Mouse (Mus musculus) 416B (cell line): ENCODE measurements around the gene Pald1.

Experiments used
- DNase-seq: peaks from one replicate; pipeline ENCODE4 v3.0.0; 2011; ENCODE audit warnings: low read depth

Pald1 gene

DNA sequence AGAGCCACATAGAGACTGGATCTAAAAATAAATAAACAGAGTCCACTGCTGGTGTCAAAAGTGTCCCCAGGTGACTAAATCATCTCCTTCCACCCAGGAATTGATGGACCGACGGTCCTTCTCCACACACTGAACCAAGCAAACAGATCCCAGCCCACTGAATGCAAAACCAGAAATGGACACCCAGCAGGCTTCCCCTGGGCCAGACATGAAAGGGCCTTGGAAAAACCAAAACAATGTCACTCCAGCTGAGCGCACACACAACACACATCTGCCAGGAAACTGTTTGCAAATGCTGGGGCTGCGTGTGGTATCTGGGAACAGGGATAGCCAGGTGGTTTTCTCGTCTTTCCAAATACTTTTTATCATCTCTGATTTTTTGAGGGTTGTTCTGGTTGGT is 13.6 kb downstream of the Pald1 start:
- no peak for DNase-seq

DNA sequence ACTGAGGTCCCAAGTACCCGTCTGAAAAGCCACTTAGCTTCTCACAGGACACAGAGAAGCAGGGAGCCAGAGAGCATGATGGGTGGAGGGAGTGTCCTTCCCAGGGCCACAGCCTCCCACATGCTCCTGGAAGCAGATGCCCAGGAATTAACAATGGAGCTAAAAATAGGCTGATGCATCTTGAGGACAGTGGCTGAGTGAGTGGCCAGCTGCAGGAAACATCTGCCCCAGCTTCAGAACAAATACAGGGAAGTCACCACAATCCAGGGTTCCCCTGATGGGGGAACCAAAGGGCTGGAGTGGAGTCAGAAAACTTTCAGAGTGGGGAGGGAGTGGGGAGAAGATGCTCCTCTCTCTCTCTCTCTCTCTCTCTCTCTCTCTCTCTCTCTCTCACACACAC is 17.4 kb downstream of the Pald1 start:
- DNase-seq = peak; percentile 52

DNA sequence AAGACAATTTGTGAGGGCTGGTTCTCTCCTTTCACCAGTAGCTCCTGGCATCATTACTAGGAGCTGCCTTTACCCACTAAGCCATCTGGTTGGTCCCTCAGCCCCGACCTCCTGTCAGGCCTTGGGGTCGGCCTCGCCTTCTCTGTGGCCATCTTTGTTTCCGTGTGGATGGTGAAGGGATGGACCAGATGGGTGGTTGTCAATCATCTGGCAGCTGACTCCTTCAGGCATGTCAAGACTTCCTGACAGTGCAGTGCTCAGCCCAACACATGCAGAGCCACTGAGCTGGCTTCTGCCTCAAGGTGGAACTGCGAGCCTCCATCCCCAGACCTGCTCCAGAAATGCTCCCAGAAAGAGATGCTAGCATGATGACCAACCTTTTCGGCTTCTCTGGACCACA is 18.9 kb downstream of the Pald1 start:
- no peak for DNase-seq

DNA sequence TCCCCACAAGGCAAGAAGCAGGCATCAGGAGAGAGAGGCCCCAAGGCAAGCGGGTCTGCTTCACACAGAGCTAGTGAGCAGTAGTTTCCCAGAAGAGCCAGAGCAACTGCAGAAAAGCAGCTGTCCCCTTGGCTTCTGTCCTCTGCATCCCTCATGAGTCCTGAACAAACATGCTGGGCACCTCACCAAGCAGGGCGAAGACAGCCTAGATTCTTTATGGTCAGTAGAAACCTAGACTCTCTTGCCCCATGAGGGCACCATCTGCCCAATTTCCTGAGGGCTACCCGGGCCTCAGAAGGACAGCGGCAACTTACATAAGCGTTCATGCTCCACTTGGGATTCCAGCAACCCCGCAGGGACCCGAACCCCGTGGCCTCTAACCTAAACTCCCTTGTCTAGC is 20.3 kb downstream of the Pald1 start:
- DNase-seq = no peak

DNA sequence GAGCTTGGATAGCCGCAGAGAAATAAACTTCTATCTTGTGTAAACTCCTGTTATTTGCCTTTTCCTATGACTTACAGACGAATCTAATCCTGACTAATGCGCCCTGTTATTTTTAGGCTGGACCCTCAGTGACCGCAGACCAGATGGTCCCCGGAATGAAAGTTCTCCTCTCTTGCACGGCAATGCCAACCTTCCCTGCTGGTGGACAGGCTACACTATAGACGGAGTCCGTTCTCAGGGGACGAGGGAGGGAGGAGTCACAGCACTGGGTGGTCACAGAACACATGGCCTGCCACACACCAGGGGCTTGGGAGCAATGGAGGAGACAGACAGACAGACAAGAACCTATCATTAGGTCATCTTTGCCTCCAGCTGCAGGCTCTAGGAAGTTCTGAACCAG is 20.8 kb downstream of the Pald1 start:
- DNase-seq = no peak

DNA sequence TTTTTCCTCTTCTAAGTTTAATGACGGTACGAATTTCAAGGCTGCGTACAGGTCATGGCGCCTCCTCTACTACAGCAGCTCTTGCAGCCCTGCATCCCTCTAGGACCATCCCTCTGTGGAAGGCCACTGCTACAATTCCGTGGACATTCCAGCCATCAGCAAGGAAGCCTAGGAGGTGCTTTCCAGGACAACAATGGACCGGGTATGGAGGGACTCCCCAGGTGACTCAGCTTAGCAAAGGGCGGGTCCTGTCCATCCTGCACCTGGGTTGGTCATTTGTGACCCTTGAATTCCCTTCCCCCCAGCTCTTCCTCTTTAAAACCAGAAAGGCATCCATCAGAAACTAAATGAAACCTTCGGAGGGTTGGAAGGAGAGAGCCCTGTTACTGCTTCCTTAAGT is 22.7 kb downstream of the Pald1 start:
- no peak for DNase-seq

DNA sequence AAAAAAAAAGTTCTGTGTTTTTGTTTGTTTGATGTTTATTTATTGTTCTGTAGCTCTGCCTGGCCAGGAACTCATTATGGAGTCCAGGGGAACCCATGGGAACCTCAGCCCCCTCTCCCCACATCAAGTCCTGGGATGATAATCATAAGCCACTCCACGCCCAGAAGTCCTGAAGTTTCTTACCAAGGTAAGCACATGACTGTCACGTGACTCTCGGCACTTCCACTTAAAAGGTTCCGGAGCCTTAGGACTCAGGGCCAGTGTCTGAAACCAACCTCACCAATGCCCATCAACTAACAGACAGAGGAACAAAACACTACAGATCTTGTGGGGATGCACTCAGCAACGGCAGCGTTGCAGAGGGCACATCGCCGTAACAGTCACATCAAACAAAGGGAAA is 23.9 kb downstream of the Pald1 start:
- no peak for DNase-seq

DNA sequence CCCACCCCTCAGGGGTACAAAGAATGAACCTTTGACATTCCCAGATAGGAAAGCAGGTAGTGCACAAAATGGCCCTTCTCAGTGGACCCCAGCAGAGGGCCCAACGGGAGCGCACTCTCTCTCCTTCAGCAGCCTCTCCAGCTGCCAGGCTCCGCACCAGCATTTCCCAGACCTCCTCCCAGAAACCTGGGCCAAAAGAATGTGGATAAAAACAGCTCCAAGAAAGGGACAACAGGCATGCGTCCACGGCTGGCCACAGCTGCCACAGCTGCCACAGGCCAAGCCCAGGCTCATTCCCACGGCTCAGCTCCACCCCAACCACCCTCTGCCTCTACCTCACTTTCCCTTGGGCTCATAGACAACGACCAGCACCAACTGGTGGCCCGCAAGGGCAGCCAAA is 25.7 kb downstream of the Pald1 start:
- DNase-seq = no peak

DNA sequence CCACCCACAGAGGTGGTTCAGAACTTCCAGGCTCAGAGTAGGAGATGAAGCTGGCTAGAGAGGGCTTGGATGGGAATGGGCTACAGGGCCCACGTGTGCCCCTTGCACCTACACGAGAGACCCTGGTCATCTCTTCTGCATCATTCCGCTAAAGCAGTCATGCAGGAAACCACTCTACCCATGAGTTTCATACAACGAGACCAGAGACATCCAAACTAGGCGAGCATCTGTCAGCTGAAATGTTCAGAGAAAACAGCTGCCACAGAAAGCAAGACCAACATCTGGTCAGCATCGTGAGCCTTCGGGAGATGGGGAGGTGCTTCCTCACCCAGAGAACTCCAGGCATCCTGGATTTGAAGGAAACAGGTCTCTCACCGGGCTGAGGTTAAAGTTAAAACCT is 26.8 kb downstream of the Pald1 start:
- DNase-seq = no peak

DNA sequence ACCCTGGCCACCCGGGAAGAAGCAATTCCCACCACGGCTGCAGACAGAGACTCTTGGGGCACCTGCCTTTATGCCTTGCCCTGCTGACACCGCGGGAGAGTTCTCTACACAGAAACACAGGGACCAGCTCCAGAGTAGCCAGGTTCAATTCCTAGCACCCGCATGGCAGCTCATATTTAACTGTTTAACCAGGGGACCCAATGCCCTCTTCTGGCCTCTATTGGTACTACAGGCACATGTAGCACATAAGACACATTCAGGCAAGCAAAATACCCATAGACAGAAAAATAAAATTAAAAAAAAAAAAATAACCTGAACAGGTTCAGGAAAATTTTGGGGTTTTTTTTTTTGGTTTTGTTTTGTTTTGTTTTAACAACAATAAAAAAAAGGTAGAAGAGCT is 27.2 kb downstream of the Pald1 start:
- peak; percentile 49 for DNase-seq

DNA sequence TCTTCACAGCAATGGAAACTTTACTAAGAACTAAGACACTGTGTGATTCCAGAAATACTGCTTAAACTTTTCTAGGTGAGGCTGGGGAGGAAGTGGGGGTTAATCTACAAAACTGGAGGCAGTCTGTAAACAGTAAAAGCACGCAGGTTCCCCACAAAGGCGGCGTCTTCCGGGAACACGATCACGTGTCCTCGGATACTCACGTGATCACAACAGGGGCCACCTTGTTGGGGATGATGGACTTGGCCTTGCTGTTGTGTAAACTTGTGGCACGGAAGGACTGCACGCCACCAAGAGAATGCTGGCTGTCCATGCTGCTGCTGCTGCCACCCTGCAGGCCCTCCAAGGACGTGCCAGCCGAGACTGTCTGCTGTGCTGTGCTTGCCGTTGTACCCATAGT is 27.7 kb downstream of the Pald1 start:
- DNase-seq = no peak

DNA sequence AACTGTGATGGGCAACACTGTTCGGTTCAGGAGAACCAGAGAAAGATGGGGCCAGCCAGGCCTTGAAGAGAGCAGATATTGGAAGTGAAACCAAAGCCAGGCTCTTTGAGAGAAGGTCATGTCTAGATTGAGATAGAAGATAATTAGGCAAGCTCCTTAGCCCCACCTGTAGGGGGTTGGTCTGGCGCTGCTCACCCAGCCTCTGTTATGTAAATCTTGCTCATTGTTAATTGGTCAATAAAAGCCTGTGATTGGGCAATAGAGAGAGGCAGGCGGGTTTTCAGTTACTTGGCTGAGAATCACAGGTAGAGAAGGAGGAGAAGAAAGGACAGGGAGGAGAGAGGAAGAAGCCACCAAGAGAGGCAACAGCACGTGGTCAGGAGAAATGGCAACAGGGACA is 32.1 kb downstream of the Pald1 start:
- no peak for DNase-seq

DNA sequence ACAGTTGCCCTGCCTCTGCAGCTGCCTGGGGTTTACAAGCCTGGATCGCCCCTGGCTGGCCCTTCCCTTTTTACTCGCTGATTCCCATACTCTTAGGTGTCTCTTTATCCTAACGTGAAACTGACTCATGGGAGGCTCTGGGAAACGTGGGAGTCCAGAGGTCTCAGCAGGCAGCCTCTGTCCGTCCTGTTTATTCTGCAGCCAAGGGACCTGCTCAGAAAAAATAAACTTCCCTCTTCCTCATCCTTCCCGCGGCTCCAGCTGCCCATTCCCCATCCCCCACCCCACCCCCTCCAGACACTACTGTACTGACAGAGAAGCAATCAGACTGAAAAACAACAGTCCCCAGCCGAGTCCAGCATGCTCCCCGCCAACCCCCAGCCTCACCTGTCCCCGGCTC is 37.0 kb downstream of the Pald1 start:
- DNase-seq = no peak

DNA sequence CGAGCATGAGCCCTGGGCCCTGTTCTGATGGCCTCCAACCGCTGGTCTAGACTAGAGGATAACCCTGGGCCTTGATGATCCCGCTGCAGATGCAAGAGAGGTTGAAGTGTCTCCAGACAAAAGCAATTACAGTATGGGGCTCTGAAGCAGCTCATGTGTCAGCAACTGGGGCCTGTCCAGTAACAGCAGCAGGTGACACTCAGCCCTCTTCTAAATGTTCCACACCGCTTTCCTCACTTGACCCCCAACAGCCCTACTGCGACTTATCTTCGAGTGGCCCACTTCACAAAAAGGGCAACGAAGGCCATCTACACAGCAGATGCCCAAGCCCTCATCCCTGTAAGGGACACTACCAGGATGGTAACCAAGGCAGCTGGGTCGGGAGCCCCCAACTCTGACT is 38.2 kb downstream of the Pald1 start:
- no peak for DNase-seq

DNA sequence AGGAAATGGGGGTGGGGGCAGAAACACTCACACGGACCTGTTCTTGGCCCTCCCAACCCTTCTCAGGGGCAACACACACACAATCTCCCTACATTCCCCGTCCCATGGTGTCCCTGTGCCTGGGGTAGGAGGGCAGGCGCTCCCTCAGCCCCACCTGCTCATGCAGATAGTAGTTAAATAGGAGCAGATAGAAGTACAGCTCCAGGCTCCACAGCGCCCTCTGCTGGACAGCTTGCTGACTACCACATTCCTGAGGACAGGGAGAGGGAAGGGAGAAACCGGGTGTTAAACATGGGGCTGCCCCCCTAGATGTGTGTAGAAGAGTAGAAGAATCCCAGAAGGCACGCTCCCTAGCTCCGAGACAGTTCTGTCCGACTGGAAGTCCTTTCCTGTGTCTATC is 39.4 kb downstream of the Pald1 start:
- DNase-seq = peak; percentile 63

DNA sequence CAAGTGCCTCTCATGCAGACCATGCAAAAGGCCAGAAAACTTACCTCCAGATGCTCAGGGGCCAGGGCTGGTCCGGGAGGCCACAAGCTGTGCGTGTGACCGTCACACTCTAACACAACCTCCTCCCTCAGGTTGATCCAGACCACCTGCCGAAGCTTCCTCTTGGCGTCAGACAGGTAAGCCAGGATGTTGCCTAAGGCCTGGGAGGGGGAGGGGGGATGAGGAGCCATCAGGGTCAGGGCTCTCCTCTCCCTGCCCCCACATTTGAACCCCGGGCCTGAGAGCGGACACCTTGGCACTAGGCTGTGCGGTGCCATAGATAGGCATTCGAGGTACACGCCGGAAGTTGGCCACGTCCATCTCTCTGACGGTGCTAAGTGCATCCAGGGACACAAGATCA is 40.6 kb downstream of the Pald1 start:
- DNase-seq = no peak

DNA sequence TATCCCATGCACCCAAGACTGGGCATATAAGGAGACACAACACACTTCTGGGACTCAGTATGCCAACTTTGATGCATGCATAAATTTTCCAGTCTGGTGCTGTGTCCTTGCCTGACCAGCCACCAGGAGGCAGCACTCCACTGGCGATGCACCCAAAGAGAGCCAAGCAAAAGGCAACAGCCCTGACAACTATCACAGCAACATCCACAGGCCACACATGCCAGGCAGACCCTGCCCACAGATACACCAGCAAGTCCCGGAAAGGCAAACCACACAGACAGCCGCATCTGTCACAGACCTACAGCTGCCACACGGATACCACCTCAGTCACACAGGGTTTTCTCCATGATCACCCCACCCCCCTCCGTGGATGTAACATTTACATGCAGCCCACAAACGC is 41.8 kb downstream of the Pald1 start:
- peak; percentile 74 for DNase-seq

DNA sequence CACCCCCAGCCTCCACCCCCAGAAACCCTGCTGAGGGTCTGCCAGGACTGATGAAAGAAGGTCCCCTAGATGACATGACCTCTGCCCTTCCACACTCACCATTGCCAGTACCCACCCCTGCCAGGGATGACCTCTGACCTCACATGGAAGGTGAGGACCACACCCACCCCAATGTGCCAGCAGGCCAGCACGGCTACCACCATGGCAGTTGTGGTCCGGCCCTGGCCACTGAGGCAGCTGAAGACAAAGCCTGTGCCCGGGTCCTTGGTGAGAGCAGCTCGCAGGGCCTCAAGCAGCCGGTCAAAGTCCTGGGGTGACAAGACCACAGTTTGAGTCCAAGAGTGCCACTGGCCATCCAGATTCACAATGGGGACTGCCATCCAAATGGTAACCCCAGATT is 42.3 kb downstream of the Pald1 start:
- no peak for DNase-seq

DNA sequence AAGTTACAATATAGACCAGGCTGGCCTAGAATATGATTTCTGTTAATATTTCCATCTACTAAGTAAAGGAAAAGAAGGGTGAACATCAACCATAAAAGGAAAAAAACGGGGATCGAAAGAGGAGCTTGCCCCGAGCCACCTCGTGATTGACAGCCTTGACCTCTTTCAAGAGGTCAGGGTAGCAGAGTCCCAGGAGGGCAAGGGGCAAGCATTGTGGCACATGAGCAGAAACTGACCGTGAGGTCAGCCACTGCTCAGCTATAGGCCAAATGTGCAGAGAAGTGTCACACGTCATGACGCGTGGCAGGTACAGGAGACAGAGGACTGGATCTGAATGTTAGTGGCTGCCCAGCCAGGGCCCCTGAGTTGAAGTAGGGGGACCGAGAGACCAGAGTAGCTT is 43.1 kb downstream of the Pald1 start:
- DNase-seq = no peak

DNA sequence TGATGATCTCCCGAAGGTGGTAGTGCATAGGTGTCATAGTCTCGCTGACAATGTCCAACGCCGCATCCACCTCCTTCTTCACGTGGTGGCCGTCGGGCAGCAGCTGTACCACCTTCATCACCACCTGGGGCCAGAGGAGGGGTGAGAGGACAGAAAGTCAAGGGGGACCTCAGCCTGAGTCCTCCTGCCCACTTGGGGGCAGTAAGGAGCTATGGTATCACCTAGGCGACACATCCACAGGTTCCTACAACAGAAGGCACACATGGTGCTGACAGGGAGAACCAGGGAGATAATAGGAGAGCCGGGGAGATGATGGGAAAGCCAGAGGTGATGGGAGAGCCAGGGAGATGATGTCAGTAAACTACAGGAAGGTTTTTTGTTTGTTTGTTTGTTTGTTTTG is 44.1 kb downstream of the Pald1 start:
- no peak for DNase-seq

DNA sequence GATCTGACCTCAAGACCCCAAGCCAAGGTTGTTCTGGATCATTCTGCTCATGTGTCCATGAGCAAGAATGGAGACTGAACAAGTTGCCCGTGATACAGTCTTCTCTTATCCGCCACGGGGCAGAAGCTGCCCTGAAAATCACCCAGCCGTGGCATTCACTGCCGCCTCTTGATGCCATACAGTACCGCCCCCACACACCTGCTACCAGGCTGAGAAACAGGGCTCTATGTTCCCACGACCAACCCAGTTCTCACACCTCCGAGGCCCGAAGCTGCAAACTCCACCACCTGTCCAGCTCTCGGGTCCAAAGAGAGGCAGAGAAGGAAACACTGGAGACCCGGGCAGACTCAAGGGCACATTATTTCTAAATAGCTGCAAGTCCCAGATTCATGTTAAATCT is 45.7 kb downstream of the Pald1 start:
- no peak for DNase-seq

DNA sequence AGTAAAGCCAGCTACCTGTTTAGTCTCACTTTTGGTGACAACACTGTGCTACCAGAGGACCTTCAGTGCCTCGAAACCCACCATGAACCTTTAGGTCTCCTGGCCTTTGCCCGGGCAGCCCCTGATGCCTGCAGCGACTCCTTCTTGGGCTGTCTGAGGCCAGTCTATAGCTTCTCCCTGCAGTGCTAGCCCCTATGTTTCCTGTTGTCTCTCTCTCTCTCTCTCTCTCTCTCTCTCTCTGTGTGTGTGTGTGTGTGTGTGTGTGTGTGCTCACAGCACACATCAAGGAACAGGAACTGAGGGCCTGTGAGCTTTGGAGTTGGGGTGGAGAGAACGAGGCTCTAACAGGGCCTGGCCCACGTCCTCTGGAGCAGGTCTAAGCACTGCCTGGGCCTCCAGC is 46.7 kb downstream of the Pald1 start:
- no peak for DNase-seq

DNA sequence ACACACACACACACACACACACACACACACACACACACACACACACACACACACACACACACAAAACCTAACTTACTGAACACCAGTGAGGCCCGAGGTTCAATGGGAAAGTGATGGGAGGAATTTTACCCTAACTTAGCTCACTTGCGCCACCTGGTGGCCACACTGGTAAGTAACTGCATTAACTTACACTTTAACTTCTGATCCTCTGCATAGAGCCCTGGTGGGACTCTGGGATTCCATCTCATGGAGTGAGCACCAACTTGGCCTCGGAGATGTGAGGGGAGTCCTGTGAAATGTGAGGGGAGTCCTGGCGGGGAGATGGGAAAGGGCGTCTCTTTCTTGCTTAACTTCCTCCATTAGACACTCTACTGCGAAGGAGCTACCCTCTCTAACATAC is 47.2 kb downstream of the Pald1 start:
- peak; percentile 89 for DNase-seq

DNA sequence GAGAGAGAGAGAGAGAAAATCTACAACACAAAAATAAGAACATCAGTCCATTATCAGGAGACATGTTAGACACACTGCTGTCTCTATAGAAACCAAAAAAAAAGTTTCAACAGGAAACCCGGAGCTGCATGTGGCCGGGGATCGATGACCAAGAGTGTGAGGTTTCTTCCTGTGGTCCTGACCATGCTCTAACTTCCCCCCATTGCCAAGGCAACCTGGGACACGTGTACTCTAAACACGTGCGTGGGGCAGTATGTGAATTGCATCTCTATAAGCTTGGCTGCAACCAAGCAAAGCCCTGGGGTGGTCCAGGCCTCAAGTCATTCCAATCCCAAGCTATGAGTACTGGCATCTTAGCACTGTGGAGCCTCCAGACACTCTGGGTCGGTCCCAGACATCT is 48.8 kb downstream of the Pald1 start:
- DNase-seq = peak; percentile 93

DNA sequence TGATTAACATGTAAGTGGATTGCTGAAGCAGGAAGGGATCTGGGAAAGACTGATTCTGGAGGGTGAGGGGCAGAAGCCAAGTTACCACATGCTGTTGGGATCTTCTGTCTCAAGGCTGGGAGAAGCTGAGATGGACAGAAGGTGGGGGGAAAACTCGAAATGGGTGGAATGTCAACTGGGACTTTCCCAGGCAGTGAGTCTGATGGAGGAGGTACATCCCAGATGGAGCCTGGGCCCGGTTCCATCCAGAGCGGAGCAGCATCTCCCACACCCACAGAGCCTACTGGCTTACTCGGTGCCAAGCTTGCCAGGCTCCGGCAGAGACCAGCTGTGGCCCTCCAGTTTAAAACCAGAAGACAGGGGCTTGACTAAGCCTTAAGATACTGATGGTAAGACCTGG is 52.3 kb downstream of the Pald1 start:
- DNase-seq = no peak

DNA sequence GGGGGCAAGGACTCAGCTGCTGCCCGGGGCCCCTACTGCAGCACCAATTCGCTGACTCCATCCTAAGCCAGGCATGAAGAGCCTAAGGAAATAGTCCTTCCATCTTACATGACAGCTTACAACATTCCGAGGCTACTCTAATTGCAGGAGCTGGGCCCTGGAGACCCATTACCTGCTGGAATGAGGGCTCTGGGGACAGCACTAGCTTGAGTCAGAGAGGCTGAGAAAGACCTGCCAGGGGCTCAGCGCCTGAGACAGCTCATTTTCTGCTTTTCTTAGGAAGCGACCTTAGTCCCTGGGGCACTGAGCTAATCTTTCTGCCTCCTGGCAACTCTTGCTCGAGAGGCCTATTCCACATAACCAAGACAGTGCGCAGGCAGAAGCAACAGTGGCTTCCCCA is 54.4 kb downstream of the Pald1 start:
- DNase-seq = no peak
